Mouse (Mus musculus) right cerebral cortex, postnatal 10 days (tissue): ENCODE measurements around the gene Gm20388.

ENCODE experiments used
- DNase-seq, 2 experiments: peaks; one replicate each; pipeline ENCODE4 v3.0.0; 2021; ENCODE audit warnings: low spot score in 2 of 2

The Gm20388 gene

DNA sequence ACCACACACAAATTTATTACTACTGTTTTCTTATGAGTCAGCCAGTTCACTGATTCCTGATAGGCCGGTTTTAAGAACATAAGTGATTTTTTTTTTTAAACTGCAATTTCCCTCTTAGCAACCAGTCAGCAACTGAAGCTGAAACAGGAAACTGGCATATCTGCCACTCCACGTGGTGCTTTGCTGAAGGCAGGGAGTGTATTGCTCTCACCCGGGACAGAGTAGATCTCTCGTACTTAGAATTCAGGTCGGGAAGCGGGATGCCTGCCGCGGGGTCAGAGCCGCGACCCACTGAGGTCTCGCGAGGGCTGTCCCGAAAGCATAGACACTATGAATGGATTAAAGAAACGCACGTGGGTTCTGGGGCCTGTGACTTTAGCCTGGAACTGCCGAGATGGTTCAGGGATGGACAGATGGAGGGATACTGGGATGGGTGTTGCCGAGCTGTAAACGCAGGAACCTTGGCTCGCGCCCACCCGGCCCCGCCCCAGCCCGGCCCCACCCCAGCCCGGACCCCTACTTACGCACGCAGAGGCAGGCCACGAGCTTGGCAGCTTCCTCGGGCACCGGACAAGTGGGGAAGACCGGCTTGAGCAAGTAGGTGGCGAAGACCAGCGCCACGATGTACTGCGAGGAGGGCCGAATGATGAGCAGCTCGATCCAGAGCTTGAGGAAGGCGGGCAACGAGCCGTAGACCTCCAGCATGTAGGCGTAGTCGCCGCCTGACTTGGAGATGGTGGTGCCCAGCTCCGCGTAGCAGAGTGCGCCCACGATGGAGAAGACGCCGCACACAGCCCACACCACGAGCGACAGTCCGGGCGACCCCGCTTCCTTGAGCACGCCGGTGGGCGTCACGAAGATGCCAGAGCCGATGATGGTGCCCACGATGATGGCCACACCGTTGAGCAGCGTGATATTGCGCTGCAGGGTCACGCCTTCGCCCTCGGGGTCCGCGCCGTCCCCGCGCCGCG is 1996.2 kb downstream of the Gm20388 start:
- DNase-seq = peak; percentile 65 to 76

DNA sequence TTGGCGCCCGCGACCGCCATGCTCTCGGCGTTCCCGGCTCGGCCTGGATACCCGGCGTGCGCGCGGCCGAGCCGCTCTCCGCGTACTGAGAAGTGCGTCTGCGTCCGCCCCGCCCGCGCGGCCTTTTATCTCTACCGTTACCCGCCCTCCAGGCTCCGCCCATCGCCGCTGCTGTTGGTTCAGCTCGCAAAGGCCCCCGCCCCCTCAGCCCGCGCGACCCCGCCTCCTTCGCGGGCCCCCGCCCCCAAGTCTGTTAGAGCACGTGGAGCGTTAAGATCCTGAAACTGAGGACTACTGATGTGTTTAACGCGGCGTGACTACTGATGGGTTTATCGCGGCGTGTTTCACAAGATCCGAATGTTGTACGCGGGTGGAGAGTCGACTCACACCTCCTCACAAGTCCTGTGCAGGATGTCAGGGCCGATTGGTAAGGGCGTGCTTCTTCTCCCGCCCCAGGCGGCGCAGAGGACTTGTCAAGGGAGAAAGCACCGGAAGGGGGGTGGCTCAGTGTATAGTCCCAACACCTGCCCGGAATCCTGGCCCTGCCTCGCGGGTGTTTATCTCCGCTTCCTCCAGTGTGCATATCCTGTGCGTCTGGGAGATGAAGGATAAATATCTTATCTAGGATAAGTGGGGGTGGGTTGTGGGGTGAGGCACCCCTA is 1997.1 kb downstream of the Gm20388 start, which contains the start of gene Slc7a5:
Slc7a5 (minus strand) TSS at position 108 of the 662 bp plus-strand sequence.
- peak; percentile 99 for DNase-seq

DNA sequence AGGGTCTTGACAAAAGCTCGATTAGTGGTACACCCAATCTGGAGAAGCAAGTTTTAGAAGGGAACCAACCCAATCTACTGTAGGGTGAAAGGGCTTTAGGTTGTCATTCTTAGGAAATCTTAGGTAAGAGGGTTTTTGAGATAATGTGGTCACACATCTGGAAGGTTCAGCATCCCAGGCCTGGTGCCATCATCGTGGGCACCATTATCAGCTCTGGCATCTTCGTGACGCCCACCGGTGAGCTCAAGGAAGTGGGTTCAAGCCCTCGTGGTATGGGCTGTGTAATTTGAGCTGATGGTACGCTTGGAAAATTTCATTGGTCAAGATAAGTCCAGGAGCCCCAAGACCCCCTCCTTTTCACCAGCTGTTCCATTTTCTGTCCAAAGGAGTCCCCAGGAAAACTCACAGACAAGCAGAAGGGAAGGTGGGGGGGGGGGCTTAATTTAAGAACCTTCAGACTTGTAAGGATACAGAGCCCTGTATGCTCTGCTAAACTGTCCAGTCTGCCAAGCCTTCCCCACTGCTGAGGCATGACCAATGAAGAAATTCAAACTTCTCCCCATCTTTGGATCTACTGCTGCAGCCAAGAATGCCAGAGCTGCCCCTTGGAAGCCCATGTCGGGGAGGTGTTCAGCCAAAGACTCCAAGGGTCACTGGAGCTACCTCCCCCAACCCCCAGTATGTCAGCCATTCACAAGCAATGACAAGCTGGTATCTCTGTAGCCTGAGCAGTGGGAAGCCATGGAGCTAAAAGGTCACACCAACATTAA is 1997.9 kb downstream of the Gm20388 start:
- DNase-seq = no peak

DNA sequence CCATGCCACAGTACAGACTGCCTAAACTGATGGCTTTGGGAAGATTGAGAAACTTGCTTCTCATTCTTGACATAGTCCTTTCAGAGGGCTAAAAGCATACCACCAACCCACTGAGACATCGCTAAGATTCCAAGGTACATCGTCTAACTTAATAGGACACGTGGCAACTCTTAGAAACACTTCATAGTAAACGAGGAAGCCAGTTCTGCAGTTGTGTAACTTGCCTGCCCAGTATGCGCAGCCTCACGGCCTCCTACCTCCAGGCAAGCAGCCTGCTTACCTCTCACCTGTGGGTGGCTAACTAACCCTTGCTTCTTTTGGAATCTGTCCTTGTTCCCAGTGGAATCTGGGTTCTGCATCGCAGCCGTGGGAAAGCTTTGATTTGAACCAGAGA is 1998.5 kb downstream of the Gm20388 start:
- no peak for DNase-seq

DNA sequence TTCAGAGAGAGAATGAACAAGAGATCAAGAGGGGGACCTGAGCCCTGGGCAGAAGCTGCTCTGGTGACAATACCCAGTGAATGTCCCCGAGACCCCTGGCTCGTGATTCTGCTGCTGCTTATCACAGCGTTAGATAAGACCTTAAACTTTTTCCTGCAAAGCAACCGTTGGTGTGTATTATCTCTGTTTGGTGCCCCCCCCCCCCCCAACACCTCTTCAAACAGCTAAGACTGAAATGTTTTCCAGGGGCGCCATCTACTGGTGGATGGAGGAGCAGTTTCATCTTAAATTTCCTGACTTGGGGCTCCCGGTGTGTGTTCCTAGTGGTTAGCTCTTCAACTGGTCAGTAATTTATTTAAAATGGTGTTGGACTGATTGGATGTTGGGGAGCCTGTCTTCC is 1999.0 kb downstream of the Gm20388 start:
- peak; percentile 75 to 88 for DNase-seq

DNA sequence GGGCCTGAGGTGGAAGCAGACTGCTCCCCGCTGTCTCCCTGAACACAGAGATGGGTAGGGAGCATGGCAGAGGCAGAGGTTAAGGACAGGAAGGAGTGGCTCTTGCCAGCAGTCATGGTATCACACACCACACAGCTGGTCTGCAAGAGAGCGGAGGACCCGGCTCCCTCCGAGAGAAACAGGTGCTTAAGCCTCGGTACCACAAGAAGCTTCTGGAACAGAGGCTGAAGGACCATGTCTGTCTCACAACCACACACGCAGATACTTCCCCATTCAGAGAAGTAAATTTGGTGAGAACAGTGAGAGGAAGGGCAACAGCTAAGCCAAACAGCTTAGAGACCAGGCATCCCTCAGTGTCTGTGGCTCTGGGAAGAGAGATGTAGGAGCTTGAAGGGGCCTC is 2000.8 kb downstream of the Gm20388 start:
- no peak for DNase-seq

DNA sequence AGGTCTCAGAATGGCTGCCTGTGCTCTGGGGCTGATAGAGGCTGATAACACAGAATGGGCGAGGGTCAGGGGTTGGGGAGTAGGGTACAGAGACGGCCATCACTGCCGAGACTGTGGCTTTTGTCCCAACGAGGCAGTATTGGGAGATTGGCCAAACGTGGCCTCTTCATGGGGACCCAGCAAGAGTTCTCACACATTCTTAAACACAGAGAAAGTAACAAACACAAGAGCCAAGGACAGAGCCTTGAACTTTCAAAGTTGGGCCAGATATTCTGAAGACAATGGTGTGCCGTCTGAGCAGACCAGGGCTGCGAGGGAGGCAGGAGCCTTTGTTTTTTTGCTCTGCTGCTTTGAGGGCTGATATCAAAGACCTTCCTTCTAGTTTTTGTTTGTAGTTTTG is 2001.3 kb downstream of the Gm20388 start:
- no peak for DNase-seq

DNA sequence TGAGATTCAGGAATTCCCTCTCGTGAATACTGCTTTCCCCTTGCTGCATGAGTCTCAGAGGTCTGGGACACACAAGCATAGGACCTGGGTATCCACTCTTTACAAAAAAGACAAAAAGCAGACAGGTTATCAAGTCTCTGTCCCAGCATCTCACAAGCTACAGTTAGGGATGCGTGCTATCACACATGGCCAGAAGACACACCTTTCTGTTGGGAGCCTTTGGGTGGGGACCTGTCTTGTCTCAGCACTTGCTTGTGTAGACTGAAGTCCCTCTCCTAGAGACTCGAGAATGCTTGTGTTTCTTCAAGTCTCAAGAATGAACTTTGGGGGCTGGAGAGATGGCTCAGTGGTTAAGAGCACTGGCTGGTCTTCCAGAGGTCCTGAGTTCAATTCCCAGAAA is 2002.2 kb downstream of the Gm20388 start:
- no peak for DNase-seq

DNA sequence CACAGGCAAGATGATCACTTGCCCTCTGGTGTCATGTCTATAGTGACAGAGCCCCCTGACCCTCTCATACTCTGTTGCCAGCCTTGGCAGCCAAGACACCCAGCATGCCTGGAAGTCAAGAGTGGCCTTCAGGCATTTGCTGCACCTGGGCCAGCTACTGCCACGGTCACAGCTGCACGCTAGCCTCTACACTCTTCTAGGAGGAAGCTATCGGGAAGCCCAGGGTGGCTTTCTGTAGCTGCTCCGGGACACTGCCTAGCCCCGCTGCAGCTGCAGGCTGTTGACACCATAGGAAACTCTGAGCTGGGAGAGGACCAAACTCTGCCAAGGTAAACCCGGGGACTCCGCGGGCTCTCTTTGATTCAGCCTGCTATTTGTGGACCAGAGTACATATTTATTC is 2002.7 kb downstream of the Gm20388 start:
- DNase-seq = peak in 1 of 2 experiments; percentile 28

DNA sequence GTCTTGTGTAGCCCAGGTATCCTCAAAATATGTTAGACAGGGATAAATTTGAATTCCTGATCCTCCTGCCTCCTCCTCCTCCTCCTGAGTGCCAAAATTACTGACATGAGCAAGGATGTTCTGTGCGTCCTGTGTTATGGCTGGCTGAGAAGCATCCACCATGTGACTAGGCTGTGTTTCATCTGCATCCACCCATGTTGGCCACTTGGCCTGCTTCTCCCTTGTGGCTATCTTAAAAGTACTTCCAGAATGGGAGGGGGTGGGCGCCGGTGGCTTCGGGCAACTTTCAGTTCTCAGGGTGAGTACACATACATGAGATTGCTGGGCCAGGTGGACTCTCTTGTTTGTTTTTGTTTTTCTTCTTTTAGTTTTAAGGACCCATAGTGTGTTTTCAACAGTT is 2008.5 kb downstream of the Gm20388 start:
- no peak for DNase-seq

DNA sequence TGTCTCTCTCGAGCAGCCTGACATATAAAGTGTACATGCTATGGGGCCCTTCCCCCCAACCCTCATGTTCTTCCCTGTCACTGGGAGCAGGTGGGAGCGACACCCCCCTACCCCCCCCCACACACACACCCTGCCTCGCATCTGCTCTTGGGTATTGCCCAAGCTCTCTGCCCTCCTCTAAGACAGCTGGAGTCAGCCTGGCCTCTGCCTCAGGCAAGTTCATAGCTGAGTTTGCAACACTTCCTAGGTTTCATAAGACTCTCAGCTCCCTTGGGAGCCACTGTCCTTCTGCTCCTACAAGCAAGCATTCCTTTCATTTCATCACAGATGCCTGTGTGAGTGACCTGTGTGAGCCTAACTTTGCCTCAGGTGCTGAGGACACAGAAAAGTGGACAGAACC is 2009.1 kb downstream of the Gm20388 start:
- no peak for DNase-seq

DNA sequence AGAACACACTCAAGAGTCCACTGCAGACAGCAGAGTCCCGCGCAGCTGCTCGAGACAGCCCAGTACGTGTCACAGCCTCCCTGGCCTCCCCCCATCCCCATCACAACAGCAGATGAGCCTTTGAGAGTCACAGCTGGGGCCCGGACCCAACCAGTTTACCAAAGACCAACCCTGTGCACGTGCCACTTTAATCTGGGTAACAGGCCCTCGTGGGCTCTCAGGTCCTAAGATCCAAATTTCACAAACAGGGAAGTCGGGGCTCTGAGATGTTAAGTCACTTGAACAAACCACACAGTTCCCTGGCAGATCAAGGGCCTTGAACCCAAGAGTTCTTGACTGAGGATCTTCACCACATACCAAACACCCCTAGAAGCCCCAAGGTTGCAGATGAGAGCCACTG is 2010.9 kb downstream of the Gm20388 start:
- DNase-seq = no peak

DNA sequence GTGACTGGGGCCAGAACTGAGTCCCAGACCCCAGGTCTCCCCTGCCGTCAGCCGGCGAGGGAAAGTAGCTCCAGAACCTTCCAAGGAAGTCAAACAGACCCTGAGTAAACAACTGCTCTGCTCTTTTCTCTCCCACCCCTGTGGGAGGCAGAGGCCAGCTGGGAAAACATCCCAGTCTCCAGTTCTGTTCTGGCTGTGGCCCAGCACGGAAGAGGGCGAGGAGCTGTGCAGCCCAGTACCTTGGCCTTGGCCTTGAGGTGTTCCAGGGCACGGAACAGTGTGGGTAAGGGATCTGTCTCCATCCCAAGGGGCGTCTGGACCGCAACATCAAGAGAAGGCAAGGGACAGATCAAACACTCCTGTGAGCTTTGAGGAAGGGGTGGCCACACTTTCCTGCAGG is 2011.5 kb downstream of the Gm20388 start:
- peak in 1 of 2 experiments; percentile 61 for DNase-seq

DNA sequence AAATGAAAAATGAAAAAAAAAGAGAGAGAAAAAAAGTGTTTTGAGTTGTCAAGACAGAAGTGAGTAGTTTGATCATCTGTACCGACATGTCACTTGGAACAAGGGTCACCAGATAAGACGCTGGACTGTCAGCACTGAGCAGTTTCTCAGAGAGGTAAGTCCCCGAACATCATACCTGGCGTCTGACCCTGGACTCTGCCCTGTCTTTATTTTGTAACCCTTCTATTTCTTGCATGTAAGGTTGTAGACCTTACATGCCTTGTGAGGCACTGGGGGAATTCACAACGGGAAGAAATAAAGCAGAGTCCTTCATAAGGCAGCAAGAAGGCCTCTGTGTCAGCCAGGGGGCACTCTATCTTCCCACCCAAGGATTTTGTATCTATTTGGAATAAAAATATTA is 2014.0 kb downstream of the Gm20388 start:
- no peak for DNase-seq

DNA sequence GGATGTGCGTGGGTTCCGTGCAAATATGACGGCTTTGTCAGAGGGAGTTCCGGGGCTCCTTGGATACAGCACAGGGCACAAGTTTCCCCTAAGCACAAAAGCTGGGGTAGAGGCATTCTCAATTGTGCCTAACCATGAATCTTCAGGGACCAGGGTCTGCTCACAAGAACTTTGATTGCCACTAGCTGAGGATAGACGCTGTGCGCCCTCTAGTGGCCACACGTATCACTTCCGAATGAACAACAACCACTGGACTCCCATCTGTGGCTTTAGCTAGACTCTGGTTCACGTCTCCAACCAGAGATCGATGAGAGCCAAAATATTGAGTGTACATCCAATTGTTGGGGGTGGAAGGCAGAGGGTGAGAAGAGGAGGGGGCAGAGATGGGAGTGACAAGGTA is 2015.0 kb downstream of the Gm20388 start:
- DNase-seq = peak; percentile 84 to 90

DNA sequence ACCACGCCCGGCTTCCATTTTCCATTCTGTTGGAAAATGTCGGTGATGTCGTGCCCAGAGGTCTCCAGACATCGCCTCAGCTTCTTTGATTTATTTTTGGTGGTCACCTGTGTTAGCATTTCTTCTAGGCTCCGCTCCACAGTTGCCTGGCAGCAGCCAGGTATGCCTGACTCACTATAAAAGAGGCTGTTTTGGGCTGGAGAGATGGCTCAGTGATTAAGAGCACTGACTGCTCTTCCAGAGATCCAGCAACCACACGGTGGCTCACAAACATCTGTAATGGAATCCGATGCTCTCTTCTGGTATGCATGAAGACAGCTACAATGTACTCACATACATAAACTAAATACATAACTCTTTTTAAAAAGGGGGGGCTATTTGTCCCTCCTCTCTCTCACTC is 2015.6 kb downstream of the Gm20388 start:
- DNase-seq = no peak

DNA sequence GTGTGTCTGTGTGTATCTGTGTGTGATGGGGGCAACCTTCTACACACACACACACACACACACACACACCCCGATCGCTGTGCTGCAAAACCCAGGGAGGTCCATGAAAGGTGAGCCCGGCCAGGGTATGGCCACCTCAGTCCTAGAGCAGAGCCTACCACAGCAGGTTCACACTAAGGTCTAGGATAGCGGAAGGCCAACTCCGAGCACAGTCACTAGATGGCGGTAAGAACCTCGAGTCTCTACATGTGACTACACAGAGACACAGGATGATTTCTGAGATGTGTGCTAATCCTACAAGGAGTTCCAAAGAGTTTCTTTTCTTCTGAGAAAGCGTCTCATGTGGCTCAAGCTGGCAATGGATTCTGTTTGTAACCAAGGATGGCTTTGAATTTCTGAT is 2016.7 kb downstream of the Gm20388 start:
- peak in 1 of 2 experiments; percentile 42 for DNase-seq

DNA sequence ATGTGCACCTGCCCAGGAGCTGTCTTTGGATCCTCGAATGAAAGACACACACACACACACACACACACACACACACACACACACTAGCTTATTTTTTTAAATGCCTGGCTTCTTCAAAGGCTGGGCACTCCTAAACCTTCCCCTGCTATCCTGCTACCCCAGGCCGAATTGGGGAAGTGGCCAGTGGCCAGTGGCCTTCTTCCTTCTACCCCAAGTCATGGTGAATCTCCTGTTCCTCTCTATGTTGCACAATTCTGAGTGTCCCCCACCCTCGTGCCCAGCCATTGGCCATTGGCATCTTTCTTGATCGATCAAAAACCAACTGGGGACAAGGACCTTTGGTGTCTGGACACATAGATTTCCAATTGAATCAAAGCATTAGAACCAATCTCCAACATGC is 2019.4 kb downstream of the Gm20388 start:
- DNase-seq = no peak

DNA sequence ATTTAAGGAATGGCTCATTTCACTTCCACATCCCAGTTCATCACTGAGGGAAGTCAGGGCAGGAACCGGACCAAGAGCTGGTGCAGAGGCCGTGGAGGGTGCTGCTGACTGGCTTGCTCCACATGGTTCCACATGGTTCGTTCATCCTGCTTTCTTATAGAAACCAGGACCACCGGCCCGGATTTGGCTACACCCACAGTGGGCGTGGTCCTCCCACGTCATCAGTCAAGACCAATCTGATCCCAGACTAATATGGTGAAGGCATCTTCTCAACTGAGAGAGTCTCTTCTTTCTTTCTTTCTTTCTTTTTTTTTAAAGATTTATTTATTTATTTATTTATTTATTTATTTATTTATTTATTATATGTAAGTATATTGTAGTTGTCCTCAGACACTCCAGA is 2020.9 kb downstream of the Gm20388 start:
- no peak for DNase-seq

DNA sequence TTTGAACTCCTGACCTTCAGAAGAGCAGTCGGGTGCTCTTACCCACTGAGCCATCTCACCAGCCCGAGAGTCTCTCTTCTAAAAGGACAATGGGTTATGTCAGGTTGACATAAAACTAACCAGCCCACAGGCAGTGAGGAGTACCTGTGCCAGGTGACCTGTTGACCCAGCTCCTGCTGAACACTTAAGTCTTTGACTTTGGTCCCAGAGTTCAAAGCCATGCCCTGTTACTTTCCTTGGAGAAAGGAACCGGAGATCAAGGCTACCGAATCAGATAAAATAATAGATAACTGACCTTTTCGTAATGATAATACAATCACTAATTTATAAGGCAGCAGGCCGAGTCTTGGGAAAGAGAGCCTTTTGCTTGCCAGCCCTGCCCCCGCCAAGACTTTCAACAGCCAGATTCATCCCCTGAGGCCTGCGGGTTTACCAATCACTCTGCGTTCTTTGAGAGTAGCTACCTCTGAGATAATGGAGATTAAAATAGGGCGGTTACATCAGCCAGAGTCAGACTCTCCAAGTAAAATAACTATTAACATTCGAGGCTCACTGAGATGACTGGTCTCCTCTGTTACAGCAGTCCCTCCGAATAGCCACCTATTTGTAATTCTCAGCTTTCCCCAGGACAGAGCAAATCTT is 2021.5 kb downstream of the Gm20388 start:
- DNase-seq = no peak

DNA sequence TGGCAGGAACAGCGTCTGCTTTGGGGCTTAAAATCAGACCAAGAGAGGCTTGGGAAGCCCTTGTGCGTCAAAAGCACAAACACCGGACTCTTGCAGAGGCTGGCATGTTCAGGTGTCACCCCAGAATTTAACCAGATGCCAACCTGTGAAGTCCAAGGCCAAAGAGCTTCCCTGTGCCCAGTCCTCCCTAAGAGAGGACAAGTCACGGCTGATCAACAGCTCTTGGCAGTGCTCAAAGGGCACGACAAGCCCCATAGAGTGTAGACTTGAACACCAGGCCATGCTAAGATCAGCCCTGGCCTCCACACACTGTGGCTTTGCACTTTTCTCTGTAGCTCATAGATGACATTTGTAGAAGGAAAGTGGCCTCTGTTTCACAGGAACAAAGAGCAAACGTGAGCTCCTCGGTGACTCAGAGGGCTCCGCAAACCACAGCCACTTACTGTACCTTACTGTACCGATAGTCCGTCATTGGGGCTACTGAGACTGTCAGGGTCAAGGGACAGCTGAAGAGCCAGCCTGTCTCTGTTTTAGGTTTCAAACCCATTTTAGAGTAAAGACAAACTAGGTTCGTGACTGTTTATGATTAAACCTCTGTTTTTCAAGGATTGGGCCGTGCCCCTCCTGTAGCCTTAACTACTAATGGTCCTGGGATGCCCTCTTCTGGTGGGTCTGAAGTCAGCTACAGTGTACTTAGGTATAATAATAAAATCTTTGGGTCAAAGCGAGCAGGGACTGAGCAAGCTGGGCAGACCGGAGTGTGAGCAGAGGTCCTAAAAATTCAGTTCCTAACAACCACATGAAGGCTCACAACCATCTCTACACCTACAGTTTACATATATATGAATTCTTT is 2022.3 kb downstream of the Gm20388 start:
- DNase-seq = no peak
